Mouse (Mus musculus): ENCODE results near the gene Naa10. TPM values are rescaled to one million over a fixed set of nuclear protein-coding genes. Genes with fewer than 3 reads are reported as not detected.

Naa10 gene
- 93.3 and 98.4 TPM in 2 replicates for polyA plus RNA-seq (2015; fragmentation: Nextera tagmentation; extraction: Ambion mirVana)

GRCm38 (mm10) chrX:73921823-73922549, at the start of gene Naa10, which contains the start of gene Arhgap4:
TSS of gene Naa10 (minus strand) at chrX:73921944.
TSS of gene Arhgap4 (minus strand) at chrX:73921870.
- ATAC-seq (ENCODE audit: low FRiP score, low read depth), result peak; percentile 98
- peak within 1 kb of the TSS; percentile 64 for H3K4me3 ChIP-seq
- no peaks in the 10 kb centered on the region for H3K9me3 ChIP-seq
- peak within 1 kb of the TSS; percentile 63 for H3K9ac ChIP-seq
- H3K4me2 ChIP-seq, result peak within 1 kb of the TSS; percentile 68
- peaks cover 5% of the 10 kb centered on the region; the same call in 1 of the 2 replicates for H3K36me3 ChIP-seq
- WGBS, result 12% methylated on average over 43 of the region's 43 CpGs
- H3K27me3 ChIP-seq, result no peaks in the 10 kb centered on the region
- peaks cover 7% of the 10 kb centered on the region for H3K4me1 ChIP-seq (replicated peaks)
- H3K27ac ChIP-seq (replicated peaks), result peak within 1 kb of the TSS; percentile 83

DNA sequence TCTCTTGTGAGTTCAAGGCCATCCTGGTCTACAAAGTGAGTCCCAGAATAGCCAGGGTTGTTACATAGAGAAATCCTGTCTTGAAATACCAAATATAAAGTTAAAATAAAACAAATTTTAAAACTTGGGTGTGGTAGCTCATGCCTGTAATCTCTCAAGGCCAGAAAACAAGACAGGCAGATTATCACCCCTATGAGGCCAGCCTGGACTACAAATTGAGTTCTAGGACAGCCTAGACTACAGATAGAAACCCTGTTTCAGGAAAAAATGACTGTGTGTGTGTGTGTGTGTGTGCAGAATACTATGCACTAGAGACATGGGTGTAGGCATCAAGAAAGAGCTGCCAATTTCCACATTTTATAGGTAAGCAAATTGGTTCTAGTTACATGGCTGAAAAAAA, 49.0 kb upstream of the Naa10 start:
- Histone ChIP-seq H3K27me3 (no peaks in the 10 kb centered on the region), H3K4me3 (no peak overlapping the region), H3K9me3 (no peaks in the 10 kb centered on the region), H3K9ac (no peak overlapping the region), H3K4me2 (no peak overlapping the region), H3K4me1 (replicated peaks) (peaks cover 4% of the 10 kb centered on the region; the same call in 1 of the 2 replicates), H3K27ac (replicated peaks) (no peak overlapping the region), H3K36me3 (no peaks in the 10 kb centered on the region)
- ATAC-seq (ENCODE audit: low FRiP score, low read depth), result no peak

GRCm38 (mm10) chrX:73969729-73970128, 48.0 kb upstream of the Naa10 start:
- 88% methylated on average over 2 of the region's 2 CpGs for WGBS
- Histone ChIP-seq H3K9ac (no peak overlapping the region), H3K36me3 (no peaks in the 10 kb centered on the region), H3K4me1 (replicated peaks) (peaks cover 4% of the 10 kb centered on the region; the same call in 1 of the 2 replicates), H3K4me3 (no peak overlapping the region), H3K9me3 (no peaks in the 10 kb centered on the region), H3K4me2 (no peak overlapping the region), H3K27me3 (no peaks in the 10 kb centered on the region), H3K27ac (replicated peaks) (no peak overlapping the region)
- ATAC-seq (ENCODE audit: low FRiP score, low read depth), result no peak

GRCm38 (mm10) chrX:73969167-73969566, 47.4 kb upstream of the Naa10 start:
- 86% methylated on average over 1 of the region's 1 CpGs for WGBS
- no peaks in the 10 kb centered on the region for H3K36me3 ChIP-seq

GRCm38 (mm10) chrX:73967177-73968075, 45.7 kb upstream of the Naa10 start:
- 15% methylated on average over 59 of the region's 60 CpGs for WGBS
- Histone ChIP-seq H3K4me1 (replicated peaks) (peaks cover 25% of the 10 kb centered on the region), H3K9me3 (no peaks in the 10 kb centered on the region), H3K4me3 (peak overlapping the region; percentile 53), H3K4me2 (peak overlapping the region; percentile 66), H3K27ac (replicated peaks) (peak overlapping the region; percentile 99), H3K9ac (peak overlapping the region; percentile 67), H3K27me3 (no peaks in the 10 kb centered on the region), H3K36me3 (no peaks in the 10 kb centered on the region)
- peak; percentile 90 for ATAC-seq (ENCODE audit: low FRiP score, low read depth)

More at GRCm38 (mm10) chrX:73969167-73969566, 47.4 kb upstream of the Naa10 start:
- no peak overlapping the region for H3K4me3 ChIP-seq
- H3K9ac ChIP-seq, result no peak overlapping the region
- H3K4me1 ChIP-seq (replicated peaks), result peaks cover 8% of the 10 kb centered on the region
- no peak for ATAC-seq (ENCODE audit: low FRiP score, low read depth)
- H3K27me3 ChIP-seq, result no peaks in the 10 kb centered on the region
- no peak overlapping the region for H3K4me2 ChIP-seq
- H3K27ac ChIP-seq (replicated peaks), result no peak overlapping the region
- no peaks in the 10 kb centered on the region for H3K9me3 ChIP-seq

GRCm38 (mm10) chrX:73966248-73967176, 44.8 kb upstream of the Naa10 start, which contains the start of gene Hcfc1:
TSS of gene Hcfc1 (minus strand) at chrX:73966357.
- peak within 1 kb of the TSS; percentile 53 for H3K4me3 ChIP-seq
- H3K4me1 ChIP-seq (replicated peaks), result peaks cover 33% of the 10 kb centered on the region
- no peaks in the 10 kb centered on the region for H3K36me3 ChIP-seq
- peak within 1 kb of the TSS; percentile 67 for H3K9ac ChIP-seq
- H3K27ac ChIP-seq (replicated peaks), result peak within 1 kb of the TSS; percentile 99
- H3K4me2 ChIP-seq, result peak within 1 kb of the TSS; percentile 66
- H3K27me3 ChIP-seq, result no peaks in the 10 kb centered on the region
- 14% methylated on average over 58 of the region's 58 CpGs for WGBS
- ATAC-seq (ENCODE audit: low FRiP score, low read depth), result peak; percentile 82
- no peaks in the 10 kb centered on the region for H3K9me3 ChIP-seq

DNA sequence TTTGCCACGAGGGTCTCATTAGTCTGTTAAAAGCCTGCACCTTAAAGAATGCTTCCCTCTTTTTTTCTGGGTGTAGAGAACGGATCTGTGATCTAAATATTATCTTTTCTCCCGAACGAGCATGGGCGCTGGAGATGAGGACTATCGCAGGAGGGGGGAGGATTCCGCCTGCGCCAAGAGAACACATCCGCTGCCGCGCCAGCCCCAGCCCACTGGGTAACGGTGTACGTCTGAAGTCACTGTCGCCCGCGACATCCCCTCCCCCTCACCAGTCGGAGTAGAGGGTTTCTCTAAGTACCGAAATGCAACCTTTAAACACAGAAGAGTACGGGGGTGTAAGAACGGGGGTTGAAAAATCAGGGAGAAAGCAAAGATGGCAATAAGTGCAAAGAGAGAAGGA, 43.6 kb upstream of the Naa10 start:
- Histone ChIP-seq H3K4me3 (peak overlapping the region; percentile 53), H3K9ac (peak overlapping the region; percentile 50), H3K4me2 (peak overlapping the region; percentile 66), H3K27ac (replicated peaks) (peak overlapping the region; percentile 99), H3K9me3 (no peaks in the 10 kb centered on the region), H3K36me3 (no peaks in the 10 kb centered on the region), H3K27me3 (no peaks in the 10 kb centered on the region), H3K4me1 (replicated peaks) (peaks cover 33% of the 10 kb centered on the region)
- 24% methylated on average over 20 of the region's 20 CpGs for WGBS
- ATAC-seq (ENCODE audit: low FRiP score, low read depth), result no peak

DNA sequence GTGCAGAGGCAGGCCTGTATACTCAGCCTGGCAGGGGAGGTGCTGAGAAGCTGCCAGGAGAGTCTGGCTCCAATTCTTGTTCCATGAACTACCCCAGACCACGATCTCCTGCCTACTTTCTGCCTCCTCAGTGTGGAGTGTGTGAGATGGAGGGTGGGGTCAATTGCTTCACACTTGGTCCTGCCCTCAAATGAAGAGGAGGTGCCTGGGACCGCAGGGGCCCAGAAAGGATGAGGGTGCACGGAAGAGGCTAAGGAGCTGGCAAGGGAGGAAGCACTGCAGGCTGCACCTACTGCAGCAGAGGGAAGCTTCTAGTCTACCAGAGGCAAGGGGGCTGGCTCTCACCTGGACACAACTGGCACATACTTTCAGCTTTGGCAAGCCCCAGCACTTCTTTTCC, 42.6 kb upstream of the Naa10 start:
- Histone ChIP-seq H3K4me2 (peak overlapping the region; percentile 66), H3K36me3 (0 out of 2 replicates have a peak, but pooled peaks cover under 1% of the 10 kb centered on the region), H3K27ac (replicated peaks) (peak overlapping the region; percentile 34; the same call in 1 of the 2 replicates), H3K9ac (peak overlapping the region; percentile 50), H3K9me3 (no peaks in the 10 kb centered on the region), H3K4me1 (replicated peaks) (peaks cover 33% of the 10 kb centered on the region), H3K27me3 (no peaks in the 10 kb centered on the region), H3K4me3 (peak overlapping the region; percentile 53)
- WGBS, result 49% methylated on average over 3 of the region's 3 CpGs
- no peak for ATAC-seq (ENCODE audit: low FRiP score, low read depth)

GRCm38 (mm10) chrX:73954988-73955387, 33.2 kb upstream of the Naa10 start:
- H3K27me3 ChIP-seq, result no peaks in the 10 kb centered on the region
- ATAC-seq (ENCODE audit: low FRiP score, low read depth), result no peak
- H3K4me1 ChIP-seq (replicated peaks), result no peaks in the 10 kb centered on the region
- no peak overlapping the region for H3K27ac ChIP-seq (replicated peaks)
- H3K4me2 ChIP-seq, result no peak overlapping the region
- H3K9me3 ChIP-seq, result no peaks in the 10 kb centered on the region
- WGBS, result 87% methylated on average over 6 of the region's 6 CpGs
- H3K36me3 ChIP-seq, result peaks cover 41% of the 10 kb centered on the region
- H3K4me3 ChIP-seq, result no peak overlapping the region
- no peak overlapping the region for H3K9ac ChIP-seq

- Histone ChIP-seq H3K27ac (replicated peaks) (no peak overlapping the region), H3K27me3 (no peaks in the 10 kb centered on the region), H3K4me3 (no peak overlapping the region), H3K9me3 (no peaks in the 10 kb centered on the region), H3K4me1 (replicated peaks) (no peaks in the 10 kb centered on the region), H3K4me2 (no peak overlapping the region), H3K9ac (no peak overlapping the region), H3K36me3 (peaks cover 31% of the 10 kb centered on the region)
- no peak for ATAC-seq (ENCODE audit: low FRiP score, low read depth)
- 87% methylated on average over 5 of the region's 5 CpGs for WGBS
These were observed 30.9 kb upstream of the Naa10 start for GRCm38 (mm10) chrX:73952603-73953002.

- no peak overlapping the region for H3K27ac ChIP-seq (replicated peaks)
- ATAC-seq (ENCODE audit: low FRiP score, low read depth), result no peak
- H3K9ac ChIP-seq, result no peak overlapping the region
- peaks cover 45% of the 10 kb centered on the region for H3K36me3 ChIP-seq
- 92% methylated on average over 10 of the region's 10 CpGs for WGBS
- H3K4me3 ChIP-seq, result no peak overlapping the region
- no peaks in the 10 kb centered on the region for H3K27me3 ChIP-seq
- no peak overlapping the region for H3K4me2 ChIP-seq
- no peaks in the 10 kb centered on the region for H3K9me3 ChIP-seq
- H3K4me1 ChIP-seq (replicated peaks), result no peaks in the 10 kb centered on the region
These were observed 27.6 kb upstream of the Naa10 start for GRCm38 (mm10) chrX:73949341-73949740.
